Mouse (Mus musculus) thymus, adult 2 months (tissue): ENCODE results near the gene Olfr748.

Source experiments
- CTCF ChIP-seq: fragments of 200-500 bp; IDR thresholded peaks from 2 replicates; pipeline ENCODE4 v1.5.1; 2012; ENCODE audit warnings: mild to moderate bottlenecking, control low read depth, low read length, moderate library complexity, borderline replicate concordance; ENCODE audit not compliant: control insufficient read depth, poor library complexity, insufficient read depth; ENCODE audit errors: extremely low read depth
- POLR2A ChIP-seq: fragments of 200-500 bp; IDR thresholded peaks from 2 replicates; pipeline ENCODE4 v1.6.1; 2012; ENCODE audit warnings: mild to moderate bottlenecking, low read length, control low read depth, moderate library complexity; ENCODE audit not compliant: control insufficient read depth, poor library complexity, insufficient read depth; ENCODE audit errors: extremely low read depth

DNA sequence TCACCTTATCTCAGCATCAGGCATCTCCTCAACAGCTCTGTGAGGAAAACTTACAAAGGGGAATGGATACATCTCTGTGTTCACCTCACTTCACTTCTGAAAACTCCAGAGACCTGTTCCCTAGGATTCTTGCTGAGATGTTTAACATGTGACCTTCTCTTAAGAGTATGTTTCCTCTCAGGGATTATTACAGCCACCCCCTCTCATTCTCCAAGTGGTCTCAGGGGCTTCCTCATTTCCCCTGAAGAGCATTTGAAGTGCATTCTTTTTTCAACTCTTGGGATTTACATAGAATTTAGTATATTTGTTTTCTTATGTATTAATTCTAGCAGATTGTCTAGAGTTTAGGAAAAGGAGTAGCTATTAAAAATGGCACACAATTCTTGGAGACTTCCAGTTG lies 37.8 kb downstream of the Olfr748 start, which contains the start of gene Olfr749:
- TF ChIP-seq CTCF (no peak), POLR2A (no peak)
